Mouse (Mus musculus) heart, postnatal 0 days (tissue): ENCODE data around the gene Xylt1. TPM values are rescaled to one million over a fixed set of nuclear protein-coding genes. Genes with fewer than 3 reads are reported as not detected.

ENCODE experiments used
- ATAC-seq: fragments of 200-750 bp; cut with Nextera tagmentation; 2 replicates; pipeline ENCODE4 v1.8.0; 2017; ENCODE audit warnings: low read depth, moderate number of reproducible peaks, moderate library complexity; ENCODE audit not compliant: insufficient read depth
- DNase-seq: peaks from one replicate; pipeline ENCODE4 v3.0.0-alpha.2; 2016; ENCODE audit warnings: low spot score
- H3K27ac ChIP-seq: fragments of 300-500 bp; sonication (generic); 2 replicates; pipeline ENCODE4 v1.5.1; 2014; ENCODE audit warnings: low read depth, mild to moderate bottlenecking
- H3K27me3 ChIP-seq: fragments of 300-500 bp; sonication (generic); 2 replicates; pipeline ENCODE4 v1.6.1; 2014; ENCODE audit warnings: low read length, mixed read lengths; ENCODE audit not compliant: control insufficient read depth, insufficient read depth
- H3K36me3 ChIP-seq: fragments of 300-500 bp; sonication (generic); replicated peaks from 2 replicates; pipeline ENCODE4 v1.6.1; 2014; ENCODE audit warnings: low read length, mixed read lengths; ENCODE audit not compliant: control insufficient read depth, insufficient read depth
- H3K4me1 ChIP-seq: fragments of 300-500 bp; sonication (generic); 2 replicates; pipeline ENCODE4 v1.6.1; 2014; ENCODE audit warnings: antibody characterized with exemption; ENCODE audit not compliant: control insufficient read depth, insufficient read depth
- H3K4me2 ChIP-seq: fragments of 300-500 bp; sonication (generic); 2 replicates; pipeline ENCODE4 v1.6.1; 2014; ENCODE audit warnings: low read depth, mild to moderate bottlenecking, low read length, moderate library complexity
- H3K4me3 ChIP-seq: fragments of 300-500 bp; sonication (generic); 2 replicates; pipeline ENCODE4 v1.5.1; 2014; ENCODE audit warnings: low read depth, low read length
- H3K9ac ChIP-seq: fragments of 300-500 bp; sonication (generic); replicated peaks from 2 replicates; pipeline ENCODE4 v1.6.1; 2014; ENCODE audit warnings: low read depth, low read length, mixed read lengths
- H3K9me3 ChIP-seq: fragments of 300-500 bp; sonication (generic); replicated peaks from 2 replicates; pipeline ENCODE4 v1.6.1; 2016; ENCODE audit warnings: low read length; ENCODE audit not compliant: control insufficient read depth
- CTCF ChIP-seq: IDR thresholded peaks from 2 replicates; pipeline ENCODE4 v1.5.1; 2016; ENCODE audit warnings: antibody characterized with exemption, control low read depth, low read depth
- EP300 ChIP-seq: IDR thresholded peaks from 2 replicates; pipeline ENCODE4 v1.6.1; 2016; ENCODE audit warnings: antibody characterized with exemption, low read depth
- WGBS: fragments of 180-500 bp; shearing (Covaris S2); extraction: QIAGEN DNeasy Blood & Tissue Kit; methylation state at CpG from one replicate; pipeline ENCODE4 v1.1.7; 2014; 5-methylcytosine and 5-hydroxymethylcytosine counted together
- polyA plus RNA-seq: library from polyadenylated mRNA; unstranded; fragments of >200 nt; fragmentation: Nextera tagmentation; extraction: Ambion mirVana; gene quantifications from 2 replicates; pipeline ENCODE4 v1.2.1, GENCODE M21; 2015
- total RNA-seq: library from RNA; depleted of rRNA; stranded (reverse); fragments of >200 nt; gene quantifications from 2 replicates; pipeline ENCODE4 v1.2.3, GENCODE M21; 2014; ENCODE audit warnings: low replicate concordance

Xylt1 gene
- total and polyA plus RNA-seq, 2 experiments from 2014 or later = 0.36 to 8.9 TPM

- Histone ChIP-seq H3K9ac (no peak overlapping the region), H3K4me2 (no peak overlapping the region), H3K9me3 (no peaks in the 10 kb centered on the region), H3K4me3 (no peak overlapping the region), H3K36me3 (no peaks in the 10 kb centered on the region), H3K27me3 (no peaks in the 10 kb centered on the region), H3K4me1 (no peaks in the 10 kb centered on the region), H3K27ac (no peak overlapping the region)
- TF ChIP-seq CTCF = no peak
- no peak for TF ChIP-seq EP300
- 81% methylated on average over 7 of the region's 7 CpGs for WGBS
- no peak for DNase-seq
- no peak for ATAC-seq
Measured at GRCm38 (mm10) chr7:117672121-117672591, 291.4 kb downstream of the Xylt1 start.

- no peak overlapping the region for H3K4me3 ChIP-seq
- H3K27me3 ChIP-seq = no peaks in the 10 kb centered on the region
- H3K4me1 ChIP-seq = no peaks in the 10 kb centered on the region
- no peaks in the 10 kb centered on the region for H3K36me3 ChIP-seq
- DNase-seq (no peak), ATAC-seq (peak; percentile 51; the same call in 1 of the 2 replicates)
- H3K9me3 ChIP-seq = no peaks in the 10 kb centered on the region
- no peak for TF ChIP-seq CTCF
- TF ChIP-seq EP300 = no peak
- WGBS = 21% methylated on average over 5 of the region's 5 CpGs
- no peak overlapping the region for H3K4me2 ChIP-seq
- no peak overlapping the region for H3K9ac ChIP-seq
- peak overlapping the region; percentile 8; the same call in 1 of the 2 replicates for H3K27ac ChIP-seq
Measured at GRCm38 (mm10) chr7:117686120-117686996, 305.6 kb downstream of the Xylt1 start.

- Histone ChIP-seq H3K27ac (0 out of 2 replicates have a peak overlapping the region, but pooled peaks have one; percentile 8), H3K9me3 (no peaks in the 10 kb centered on the region), H3K4me3 (no peak overlapping the region), H3K9ac (no peak overlapping the region), H3K4me2 (no peak overlapping the region), H3K4me1 (no peaks in the 10 kb centered on the region), H3K36me3 (no peaks in the 10 kb centered on the region), H3K27me3 (no peaks in the 10 kb centered on the region)
- ATAC-seq = no peak
- DNase-seq = no peak
- WGBS = 77% methylated on average over 3 of the region's 3 CpGs
- no peak for TF ChIP-seq CTCF
- TF ChIP-seq EP300 = no peak
Measured at GRCm38 (mm10) chr7:117686997-117687302, 306.2 kb downstream of the Xylt1 start.

GRCm38 (mm10) chr7:117695612-117696011, 314.8 kb downstream of the Xylt1 start:
- TF ChIP-seq CTCF (peak; percentile 48), EP300 (no peak)
- H3K4me2 ChIP-seq = no peak overlapping the region
- WGBS = 69% methylated on average over 4 of the region's 4 CpGs
- no peaks in the 10 kb centered on the region for H3K4me1 ChIP-seq
- no peaks in the 10 kb centered on the region for H3K27me3 ChIP-seq
- H3K36me3 ChIP-seq = no peaks in the 10 kb centered on the region
- DNase-seq = no peak
- H3K27ac ChIP-seq = no peak overlapping the region
- no peak for ATAC-seq
- H3K4me3 ChIP-seq = no peak overlapping the region
- no peaks in the 10 kb centered on the region for H3K9me3 ChIP-seq
- H3K9ac ChIP-seq = no peak overlapping the region

GRCm38 (mm10) chr7:117697681-117698080, 316.9 kb downstream of the Xylt1 start:
- no peak for ATAC-seq
- Histone ChIP-seq H3K4me1 (no peaks in the 10 kb centered on the region), H3K9me3 (no peaks in the 10 kb centered on the region), H3K4me3 (no peak overlapping the region), H3K4me2 (no peak overlapping the region), H3K27me3 (no peaks in the 10 kb centered on the region), H3K9ac (no peak overlapping the region), H3K27ac (no peak overlapping the region), H3K36me3 (no peaks in the 10 kb centered on the region)
- TF ChIP-seq EP300 = no peak
- TF ChIP-seq CTCF = no peak
- no peak for DNase-seq
- WGBS = 87% methylated on average over 4 of the region's 4 CpGs
